Mouse (Mus musculus) forebrain, embryonic 11.5 days (tissue): ENCODE data around the gene Ano10. TPM values are rescaled to one million over a fixed set of nuclear protein-coding genes. Genes with fewer than 3 reads are reported as not detected.

ENCODE experiments used
- ATAC-seq: fragments of 200-750 bp; cut with Nextera tagmentation; replicated peaks from 2 replicates; pipeline ENCODE4 v1.8.0; 2017; ENCODE audit warnings: moderate TSS enrichment; ENCODE audit not compliant: low FRiP score
- DNase-seq: peaks from one replicate; pipeline ENCODE4 v3.0.0-alpha.2; 2017; ENCODE audit warnings: low spot score
- H3K27ac ChIP-seq: fragments of 300-500 bp; sonication (generic); 2 replicates; pipeline ENCODE4 v1.5.1; 2014; ENCODE audit warnings: low read depth, low read length
- H3K27me3 ChIP-seq: fragments of 300-500 bp; sonication (generic); 2 replicates; pipeline ENCODE4 v1.6.1; 2014; ENCODE audit warnings: mild to moderate bottlenecking, low read length, mixed read lengths; ENCODE audit not compliant: control insufficient read depth, insufficient read depth
- H3K36me3 ChIP-seq: fragments of 300-500 bp; sonication (generic); 2 replicates; pipeline ENCODE4 v1.6.1; 2014; ENCODE audit warnings: mild to moderate bottlenecking, low read length, moderate library complexity, mixed read lengths; ENCODE audit not compliant: control insufficient read depth, insufficient read depth
- H3K4me1 ChIP-seq: fragments of 300-500 bp; sonication (generic); replicated peaks from 2 replicates; pipeline ENCODE4 v1.6.1; 2014; ENCODE audit warnings: low read length, mixed read lengths; ENCODE audit not compliant: control insufficient read depth, insufficient read depth
- H3K4me2 ChIP-seq: fragments of 300-500 bp; sonication (generic); 2 replicates; pipeline ENCODE4 v1.6.1; 2014; ENCODE audit warnings: low read depth, mild to moderate bottlenecking, low read length, moderate library complexity, mixed read lengths; ENCODE audit not compliant: severe bottlenecking
- H3K4me3 ChIP-seq: fragments of 300-500 bp; sonication (generic); 2 replicates; pipeline ENCODE4 v1.5.1; 2014; ENCODE audit warnings: low read depth, low read length
- H3K9ac ChIP-seq: fragments of 300-500 bp; sonication (generic); 2 replicates; pipeline ENCODE4 v1.6.1; 2014; ENCODE audit warnings: low read length
- H3K9me3 ChIP-seq: fragments of 300-500 bp; sonication (generic); 2 replicates; pipeline ENCODE4 v1.6.1; 2016; ENCODE audit warnings: low read length, mixed read lengths; ENCODE audit not compliant: control insufficient read depth
- WGBS: fragments of 180-500 bp; shearing (Covaris S2); extraction: QIAGEN DNeasy Blood & Tissue Kit; methylation state at CpG from one replicate; pipeline ENCODE4 v1.1.7; 2014; 5-methylcytosine and 5-hydroxymethylcytosine counted together
- polyA plus RNA-seq: library from polyadenylated mRNA; unstranded; fragments of >200 nt; fragmentation: Nextera tagmentation; extraction: Ambion mirVana; gene quantifications from 2 replicates; pipeline ENCODE4 v1.2.1, GENCODE M21; 2014

The Ano10 gene
- polyA plus RNA-seq, 1 experiment from 2014 or later: 34.0 TPM

DNA sequence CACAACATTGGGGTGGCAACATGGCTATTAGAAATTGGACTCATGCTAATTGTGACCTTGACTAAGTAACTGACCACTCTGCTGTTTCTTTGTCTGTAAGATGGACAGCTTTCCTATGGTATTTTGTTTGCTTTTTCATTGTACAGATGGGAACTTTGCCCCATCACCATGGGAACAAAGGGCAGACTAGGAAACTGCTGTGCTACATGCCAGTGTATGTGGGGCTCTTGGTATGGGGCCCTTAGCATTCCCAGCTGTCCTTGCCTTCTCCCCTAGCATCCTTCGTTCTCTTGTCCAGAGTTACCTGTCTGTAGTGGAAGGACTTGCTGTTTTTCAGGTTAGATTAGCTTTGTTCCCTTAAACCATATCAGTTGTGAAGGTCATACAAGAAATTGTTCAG lies 156.3 kb downstream of the Ano10 start:
- H3K36me3 ChIP-seq: peaks cover 3% of the 10 kb centered on the region; the same call in 1 of the 2 replicates
- DNase-seq: no peak
- no peaks in the 10 kb centered on the region for H3K9me3 ChIP-seq
- no peak overlapping the region for H3K4me2 ChIP-seq
- no peak overlapping the region for H3K4me3 ChIP-seq
- H3K4me1 ChIP-seq: no peaks in the 10 kb centered on the region
- H3K9ac ChIP-seq: no peak overlapping the region
- 95% methylated on average over 1 of the region's 1 CpGs for WGBS
- ATAC-seq: no peak
- H3K27me3 ChIP-seq: no peaks in the 10 kb centered on the region
- H3K27ac ChIP-seq: no peak overlapping the region

DNA sequence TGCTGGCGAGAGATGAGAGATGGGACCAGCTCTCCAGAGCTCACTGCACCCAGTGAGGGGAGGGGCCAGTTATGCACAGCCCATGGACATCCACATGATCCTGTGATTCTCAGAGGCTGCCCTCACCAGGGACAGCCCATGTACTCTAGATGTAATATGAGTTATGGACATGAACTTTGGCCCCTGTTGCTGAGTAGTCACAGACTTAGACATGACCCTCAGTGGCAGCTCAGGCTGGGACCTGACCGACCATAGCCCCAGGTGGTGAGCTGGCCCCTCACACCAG lies 158.4 kb downstream of the Ano10 start:
- ATAC-seq (no peak), DNase-seq (no peak)
- no peaks in the 10 kb centered on the region for H3K27me3 ChIP-seq
- H3K4me3 ChIP-seq: no peak overlapping the region
- 88% methylated on average over 2 of the region's 2 CpGs for WGBS
- H3K27ac ChIP-seq: no peak overlapping the region
- H3K4me1 ChIP-seq: no peaks in the 10 kb centered on the region
- H3K9me3 ChIP-seq: no peaks in the 10 kb centered on the region
- H3K36me3 ChIP-seq: peaks cover 3% of the 10 kb centered on the region; the same call in 1 of the 2 replicates
- H3K4me2 ChIP-seq: no peak overlapping the region
- H3K9ac ChIP-seq: no peak overlapping the region

- Histone ChIP-seq H3K27me3 (no peaks in the 10 kb centered on the region), H3K4me3 (no peak overlapping the region), H3K4me1 (no peaks in the 10 kb centered on the region), H3K9me3 (no peaks in the 10 kb centered on the region), H3K9ac (no peak overlapping the region), H3K36me3 (peaks cover 3% of the 10 kb centered on the region; the same call in 1 of the 2 replicates), H3K27ac (no peak overlapping the region), H3K4me2 (no peak overlapping the region)
- 87% methylated on average over 1 of the region's 1 CpGs for WGBS
- DNase-seq (no peak), ATAC-seq (no peak)
Observed at GRCm38 (mm10) chr9:122135095-122135884, 158.9 kb downstream of the Ano10 start.

- Histone ChIP-seq H3K9ac (no peak overlapping the region), H3K27ac (no peak overlapping the region), H3K4me3 (no peak overlapping the region), H3K4me2 (no peak overlapping the region), H3K27me3 (no peaks in the 10 kb centered on the region), H3K9me3 (no peaks in the 10 kb centered on the region), H3K36me3 (no peaks in the 10 kb centered on the region; the same call in 1 of the 2 replicates), H3K4me1 (no peaks in the 10 kb centered on the region)
- no peak for DNase-seq
- ATAC-seq: no peak
- WGBS: 86% methylated on average over 7 of the region's 7 CpGs
Observed at GRCm38 (mm10) chr9:122132145-122132544, 162.1 kb downstream of the Ano10 start.

DNA sequence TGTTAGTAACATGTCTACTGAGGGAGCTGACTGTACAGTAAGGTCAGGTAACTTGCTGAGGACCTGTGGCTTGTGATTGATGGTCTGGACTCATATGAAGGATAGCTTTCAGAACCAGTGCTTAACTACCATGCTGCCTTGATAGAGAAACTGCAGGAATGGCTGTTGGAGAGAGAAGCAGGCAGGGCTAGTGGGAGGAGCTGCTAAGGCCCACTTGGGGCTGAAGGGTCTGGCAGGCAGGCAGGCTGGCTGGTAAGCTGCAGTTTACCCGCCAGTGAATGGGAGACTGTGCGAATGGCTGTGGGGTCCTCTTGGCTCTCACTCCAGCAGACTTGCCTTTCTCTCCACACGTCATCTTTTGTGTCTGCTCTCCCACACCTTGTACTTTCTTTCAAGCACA lies 163.6 kb downstream of the Ano10 start:
- H3K27ac ChIP-seq: no peak overlapping the region
- 57% methylated on average over 3 of the region's 3 CpGs for WGBS
- no peak overlapping the region for H3K4me2 ChIP-seq
- H3K27me3 ChIP-seq: no peaks in the 10 kb centered on the region
- ATAC-seq: no peak
- DNase-seq: no peak
- H3K36me3 ChIP-seq: no peaks in the 10 kb centered on the region; the same call in 1 of the 2 replicates
- no peak overlapping the region for H3K9ac ChIP-seq
- H3K9me3 ChIP-seq: no peaks in the 10 kb centered on the region
- H3K4me3 ChIP-seq: no peak overlapping the region
- no peaks in the 10 kb centered on the region for H3K4me1 ChIP-seq

DNA sequence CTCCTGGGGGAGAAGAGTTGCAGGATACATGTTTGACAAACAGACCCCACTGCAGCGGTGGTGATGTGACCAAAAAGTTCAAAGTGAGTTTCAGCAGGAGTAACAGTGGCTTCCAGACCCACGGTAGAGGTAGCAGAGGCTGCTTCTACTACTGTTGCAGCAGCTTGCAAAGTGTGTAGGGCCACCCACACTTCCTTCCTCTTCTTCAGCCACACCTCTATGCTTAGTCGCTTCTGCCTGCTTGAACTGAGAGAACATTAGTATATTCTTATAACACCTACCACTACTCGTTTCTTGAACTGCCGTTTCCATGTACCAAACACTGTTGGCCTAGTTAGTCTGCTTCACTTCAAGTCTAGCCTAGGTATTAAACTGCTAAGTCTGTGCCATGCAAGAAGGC lies 165.5 kb downstream of the Ano10 start:
- DNase-seq (no peak), ATAC-seq (no peak)
- Histone ChIP-seq H3K27ac (no peak overlapping the region), H3K4me1 (no peaks in the 10 kb centered on the region), H3K4me2 (no peak overlapping the region), H3K4me3 (no peak overlapping the region), H3K27me3 (no peaks in the 10 kb centered on the region), H3K9ac (no peak overlapping the region), H3K9me3 (no peaks in the 10 kb centered on the region), H3K36me3 (no peaks in the 10 kb centered on the region)
- WGBS: 89% methylated on average over 5 of the region's 5 CpGs

DNA sequence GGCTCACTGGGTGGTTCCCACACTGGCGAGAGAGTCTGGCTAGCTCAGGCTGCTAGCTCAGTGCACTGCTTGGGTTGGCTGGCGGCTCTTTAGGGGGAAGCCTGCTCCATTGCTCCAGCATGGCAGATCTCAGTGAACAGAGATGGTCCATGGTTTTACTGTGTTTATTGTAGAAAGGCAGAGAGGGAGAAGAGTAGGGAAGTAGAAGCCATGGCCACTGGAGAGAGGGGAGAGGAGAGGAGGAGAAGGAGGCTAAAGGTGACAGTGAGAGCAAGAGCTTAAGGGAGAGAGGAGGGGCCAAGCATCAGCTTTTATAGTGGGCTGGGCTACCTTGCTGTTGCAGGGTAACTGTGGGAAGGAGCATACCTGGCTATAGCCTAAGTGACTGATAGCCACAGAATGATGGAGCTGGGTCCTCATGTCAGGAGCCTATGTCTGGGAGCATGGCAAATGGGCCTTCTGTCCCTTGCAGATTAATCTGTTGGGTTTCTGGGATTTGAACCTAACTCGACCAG lies 166.9 kb downstream of the Ano10 start:
- no peak overlapping the region for H3K4me3 ChIP-seq
- DNase-seq (no peak), ATAC-seq (no peak)
- no peaks in the 10 kb centered on the region for H3K4me1 ChIP-seq
- no peaks in the 10 kb centered on the region for H3K36me3 ChIP-seq
- WGBS: 55% methylated on average over 3 of the region's 3 CpGs
- H3K27me3 ChIP-seq: no peaks in the 10 kb centered on the region
- H3K9me3 ChIP-seq: no peaks in the 10 kb centered on the region
- no peak overlapping the region for H3K4me2 ChIP-seq
- H3K27ac ChIP-seq: no peak overlapping the region
- no peak overlapping the region for H3K9ac ChIP-seq

DNA sequence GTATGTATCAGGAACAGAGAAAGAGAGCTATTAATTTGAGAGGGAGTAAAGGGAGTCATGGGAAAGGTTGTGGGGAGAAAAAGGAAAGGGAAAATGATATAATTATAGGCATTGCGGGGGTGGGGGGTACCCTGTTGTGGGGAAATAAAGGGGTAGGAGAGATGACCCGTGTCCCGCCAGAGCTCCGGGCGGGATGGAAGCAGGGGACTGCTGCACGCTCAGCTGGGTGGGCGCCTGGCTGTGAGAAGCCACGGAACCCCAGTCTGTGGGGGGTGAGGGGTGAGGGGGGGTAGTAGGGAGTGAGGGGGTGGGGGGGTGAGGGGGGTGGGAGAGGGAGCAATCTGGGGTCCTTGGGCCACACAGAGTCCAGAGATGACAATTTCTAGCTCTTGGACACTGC lies 167.4 kb downstream of the Ano10 start:
- WGBS: 73% methylated on average over 8 of the region's 8 CpGs
- H3K9ac ChIP-seq: no peak overlapping the region
- H3K4me1 ChIP-seq: no peaks in the 10 kb centered on the region
- H3K4me2 ChIP-seq: no peak overlapping the region
- ATAC-seq (no peak), DNase-seq (no peak)
- H3K27ac ChIP-seq: no peak overlapping the region
- no peak overlapping the region for H3K4me3 ChIP-seq
- no peaks in the 10 kb centered on the region for H3K27me3 ChIP-seq
- H3K36me3 ChIP-seq: no peaks in the 10 kb centered on the region
- no peaks in the 10 kb centered on the region for H3K9me3 ChIP-seq
